8 mouse cellular contexts compared by ENCODE assay signal in genomic region chr10:38965075-38965781, GRCm38 (mm10). TPM values are rescaled to one million over a fixed set of nuclear protein-coding genes. Genes with fewer than 3 reads are reported as not detected.
DNase-seq lines count a peak whose midpoint lies in the region; ATAC-seq lines count a peak whose summit lies in the region.

Lama4 (plus strand) TSS chr10:38965515.

- peak within 1 kb of the TSS; percentile 72 for H3K4me2 ChIP-seq in heart, embryonic 12.5 days
- peak within 1 kb of the TSS; percentile 80 for H3K4me2 ChIP-seq in kidney, embryonic 15.5 days
- peak within 1 kb of the TSS; percentile 56 for H3K4me2 ChIP-seq in liver, embryonic 13.5 days
- H3K4me2 ChIP-seq in neural tube, embryonic 13.5 days: peak within 1 kb of the TSS; percentile 67

- ATAC-seq in heart, embryonic 12.5 days (ENCODE audit: insufficient number of reproducible peaks, low FRiP score): peak; percentile 86
- peak; percentile 88 for ATAC-seq in kidney, embryonic 15.5 days (replicated peaks; ENCODE audit: low FRiP score)
- no peak for ATAC-seq in liver, embryonic 13.5 days (ENCODE audit: low read depth)
- ATAC-seq in neural tube, embryonic 13.5 days (ENCODE audit: low read depth): peak; percentile 82

- no peaks in the 10 kb centered on the region for H3K36me3 ChIP-seq in forebrain, embryonic 10.5 days (replicated peaks)
- H3K36me3 ChIP-seq in heart, embryonic 12.5 days: no peaks in the 10 kb centered on the region
- H3K36me3 ChIP-seq in kidney, embryonic 15.5 days: no peaks in the 10 kb centered on the region
- no peaks in the 10 kb centered on the region for H3K36me3 ChIP-seq in liver, embryonic 13.5 days
- no peaks in the 10 kb centered on the region for H3K36me3 ChIP-seq in neural tube, embryonic 13.5 days

- 7% methylated on average over 24 of the region's 24 CpGs for WGBS in forebrain, embryonic 10.5 days
- 2% methylated on average over 24 of the region's 24 CpGs for WGBS in heart, embryonic 12.5 days
- 2% methylated on average over 24 of the region's 24 CpGs for WGBS in kidney, embryonic 15.5 days
- WGBS in liver, embryonic 13.5 days (ENCODE audit: insufficient replicate concordance): 7% methylated on average over 24 of the region's 24 CpGs
- WGBS in neural tube, embryonic 13.5 days: 4% methylated on average over 24 of the region's 24 CpGs

- H3K9ac ChIP-seq in heart, embryonic 12.5 days: peak within 1 kb of the TSS; percentile 89
- H3K9ac ChIP-seq in kidney, embryonic 15.5 days: peak within 1 kb of the TSS; percentile 65
- 0 out of 2 replicates have a peak within 1 kb of the TSS, but pooled peaks have one; percentile 0 for H3K9ac ChIP-seq in liver, embryonic 13.5 days
- H3K9ac ChIP-seq in neural tube, embryonic 13.5 days: peak within 1 kb of the TSS; percentile 71

- peaks cover 12% of the 10 kb centered on the region for H3K4me1 ChIP-seq in forebrain, embryonic 10.5 days
- H3K4me1 ChIP-seq in heart, embryonic 12.5 days (replicated peaks): peaks cover 56% of the 10 kb centered on the region
- H3K4me1 ChIP-seq in kidney, embryonic 15.5 days: peaks cover 38% of the 10 kb centered on the region
- H3K4me1 ChIP-seq in liver, embryonic 13.5 days (replicated peaks): no peaks in the 10 kb centered on the region
- H3K4me1 ChIP-seq in neural tube, embryonic 13.5 days (replicated peaks): peaks cover 13% of the 10 kb centered on the region

- no peaks in the 10 kb centered on the region for H3K9me3 ChIP-seq in forebrain, embryonic 10.5 days
- no peaks in the 10 kb centered on the region for H3K9me3 ChIP-seq in heart, embryonic 12.5 days (replicated peaks)
- H3K9me3 ChIP-seq in kidney, embryonic 15.5 days (replicated peaks): no peaks in the 10 kb centered on the region
- no peaks in the 10 kb centered on the region for H3K9me3 ChIP-seq in liver, embryonic 13.5 days (replicated peaks)
- H3K9me3 ChIP-seq in neural tube, embryonic 13.5 days: no peaks in the 10 kb centered on the region

- peak; percentile 45 to 51 for DNase-seq in cerebellum, postnatal 14 days
- DNase-seq in cerebellum, adult 11 months: no peak
- DNase-seq in forebrain, embryonic 10.5 days (ENCODE audit: extremely low spot score, low spot score): peak; percentile 46
- no peak for DNase-seq in liver, embryonic 13.5 days
- peak; percentile 32 for DNase-seq in thymus, postnatal 4 days

- peak within 1 kb of the TSS; percentile 53 for H3K4me3 ChIP-seq in forebrain, embryonic 10.5 days
- peak within 1 kb of the TSS; percentile 64 for H3K4me3 ChIP-seq in heart, embryonic 12.5 days
- H3K4me3 ChIP-seq in kidney, embryonic 15.5 days (replicated peaks): peak within 1 kb of the TSS; percentile 61
- H3K4me3 ChIP-seq in liver, embryonic 13.5 days (replicated peaks): peak within 1 kb of the TSS; percentile 37
- peak within 1 kb of the TSS; percentile 48 for H3K4me3 ChIP-seq in neural tube, embryonic 13.5 days

- H3K27ac ChIP-seq in forebrain, embryonic 10.5 days: peak within 1 kb of the TSS; percentile 77
- peak within 1 kb of the TSS; percentile 92 for H3K27ac ChIP-seq in heart, embryonic 12.5 days (ENCODE audit: poor library complexity, severe bottlenecking)
- H3K27ac ChIP-seq in kidney, embryonic 15.5 days: peak within 1 kb of the TSS; percentile 84
- H3K27ac ChIP-seq in liver, embryonic 13.5 days: no peak within 1 kb of the TSS
- H3K27ac ChIP-seq in neural tube, embryonic 13.5 days (replicated peaks): peak within 1 kb of the TSS; percentile 74

- peaks cover 24% of the 10 kb centered on the region for H3K27me3 ChIP-seq in forebrain, embryonic 10.5 days (ENCODE audit: poor library complexity, severe bottlenecking)
- H3K27me3 ChIP-seq in heart, embryonic 12.5 days (replicated peaks): no peaks in the 10 kb centered on the region
- no peaks in the 10 kb centered on the region for H3K27me3 ChIP-seq in kidney, embryonic 15.5 days
- peaks cover 10% of the 10 kb centered on the region for H3K27me3 ChIP-seq in liver, embryonic 13.5 days
- H3K27me3 ChIP-seq in neural tube, embryonic 13.5 days: no peaks in the 10 kb centered on the region

RNA-seq across cellular contexts. Expression of gene Lama4, which starts in this region (rescaled TPM):
- 13.2 and 14.5 TPM in 2 replicates for polyA plus RNA-seq in forebrain, embryonic 10.5 days (2016; fragmentation: Nextera tagmentation; extraction: Ambion mirVana)
- polyA plus RNA-seq in heart, embryonic 12.5 days (2016; fragmentation: Nextera tagmentation; extraction: Ambion mirVana): 144 and 158 TPM in 2 replicates
- 67.0 and 73.9 TPM in 2 replicates for polyA plus RNA-seq in kidney, embryonic 15.5 days (2015; fragmentation: Nextera tagmentation; extraction: Ambion mirVana)
- 1.4 and 1.7 TPM in 2 replicates for polyA plus RNA-seq in liver, embryonic 13.5 days (2015; fragmentation: Nextera tagmentation; extraction: Ambion mirVana)
- 33.3 and 36.7 TPM in 2 replicates for polyA plus RNA-seq in neural tube, embryonic 13.5 days (2015; fragmentation: Nextera tagmentation; extraction: Ambion mirVana)

Comparison
In these comparisons a context has a peak if more than half of its experiments do, and no peak if none do; other contexts are left out.
1. DNase-seq: peak in cerebellum, postnatal 14 days (2 of 2), forebrain, embryonic 10.5 days (single experiment) and thymus, postnatal 4 days (single experiment); none in cerebellum, adult 11 months (single experiment) and liver, embryonic 13.5 days (single experiment).
2. H3K9ac ChIP-seq: peak in every context shown above with its lines; median percentile 89 in heart, embryonic 12.5 days; 71 in neural tube, embryonic 13.5 days; 65 in kidney, embryonic 15.5 days; 0 in liver, embryonic 13.5 days.
3. Peak in every context shown above with its lines, with median percentiles within 50 percentile points of each other: H3K4me3 ChIP-seq and H3K4me2 ChIP-seq.